Mouse (Mus musculus) stomach, embryonic 16.5 days (tissue): ENCODE results near the gene Lrcol1. TPM values are rescaled to one million over a fixed set of nuclear protein-coding genes. Genes with fewer than 3 reads are reported as not detected.

Experiments used
- ATAC-seq: fragments of 200-750 bp; cut with Nextera tagmentation; 2 replicates; pipeline ENCODE4 v1.8.0; 2017; ENCODE audit warnings: moderate number of reproducible peaks, moderate TSS enrichment; ENCODE audit not compliant: insufficient read depth, low FRiP score
- H3K27ac ChIP-seq: fragments of 300-500 bp; sonication (generic); 2 replicates; pipeline ENCODE4 v1.5.1; 2014; ENCODE audit warnings: low read length
- H3K27me3 ChIP-seq: fragments of 300-500 bp; sonication (generic); 2 replicates; pipeline ENCODE4 v1.6.1; 2014; ENCODE audit warnings: low read length, control low read depth, mixed read lengths; ENCODE audit not compliant: control insufficient read depth, insufficient read depth
- H3K36me3 ChIP-seq: fragments of 300-500 bp; sonication (generic); 2 replicates; pipeline ENCODE4 v1.6.1; 2014; ENCODE audit warnings: low read length; ENCODE audit not compliant: control insufficient read depth, insufficient read depth
- H3K4me1 ChIP-seq: fragments of 300-500 bp; sonication (generic); 2 replicates; pipeline ENCODE4 v1.6.1; 2014; ENCODE audit warnings: low read length, control low read depth, mixed read lengths; ENCODE audit not compliant: control insufficient read depth, insufficient read depth
- H3K4me2 ChIP-seq: fragments of 300-500 bp; sonication (generic); 2 replicates; pipeline ENCODE4 v1.6.1; 2014; ENCODE audit warnings: low read depth, low read length, mixed read lengths
- H3K4me3 ChIP-seq: fragments of 300-500 bp; sonication (generic); replicated peaks from 2 replicates; pipeline ENCODE4 v1.5.1; 2014; ENCODE audit warnings: mild to moderate bottlenecking, low read length
- H3K9ac ChIP-seq: fragments of 300-500 bp; sonication (generic); 2 replicates; pipeline ENCODE4 v1.6.1; 2014; ENCODE audit warnings: low read length
- H3K9me3 ChIP-seq: fragments of 300-500 bp; sonication (generic); replicated peaks from 2 replicates; pipeline ENCODE4 v1.6.1; 2016; ENCODE audit warnings: low read length, control low read depth; ENCODE audit not compliant: control insufficient read depth
- WGBS: fragments of 180-500 bp; shearing (Covaris S2); extraction: QIAGEN DNeasy Blood & Tissue Kit; methylation state at CpG from one replicate; pipeline ENCODE4 v1.1.7; 2014; 5-methylcytosine and 5-hydroxymethylcytosine counted together
- polyA plus RNA-seq: library from polyadenylated mRNA; unstranded; fragments of >200 nt; fragmentation: Nextera tagmentation; extraction: Ambion mirVana; gene quantifications from 2 replicates; pipeline ENCODE4 v1.2.1, GENCODE M21; 2015

The Lrcol1 gene
- polyA plus RNA-seq: not detected in 2 replicates

DNA sequence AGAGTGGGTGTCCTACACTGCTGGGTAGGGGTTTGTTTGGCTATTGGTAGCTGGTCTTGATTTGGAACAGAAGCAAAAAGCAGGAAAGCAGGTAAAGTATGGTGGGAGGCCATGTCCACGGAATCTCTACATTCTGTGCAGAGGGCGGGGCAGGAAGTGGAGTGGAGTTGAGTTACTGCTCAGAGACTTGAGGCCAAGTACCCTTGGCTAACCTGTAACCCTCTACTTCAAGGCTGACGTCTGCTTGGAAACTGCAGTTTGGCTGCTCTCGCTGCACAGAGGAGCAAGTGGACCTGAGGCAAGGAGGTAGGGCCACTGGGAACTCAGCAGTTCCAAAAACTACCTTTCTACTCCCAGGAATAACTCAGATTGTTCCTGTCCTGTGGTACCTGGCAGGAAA is at the start of gene Lrcol1:
Gene Lrcol1, plus strand, starts transcription at position 207 of the 400 bp plus-strand sequence.
- ATAC-seq: no peak
- 65% methylated on average over 4 of the region's 4 CpGs for WGBS
- no peaks in the 10 kb centered on the region for H3K9me3 ChIP-seq
- H3K27ac ChIP-seq: no peak within 1 kb of the TSS
- no peak within 1 kb of the TSS for H3K4me3 ChIP-seq
- no peak within 1 kb of the TSS for H3K4me2 ChIP-seq
- H3K36me3 ChIP-seq: no peaks in the 10 kb centered on the region
- peaks cover 15% of the 10 kb centered on the region for H3K27me3 ChIP-seq
- H3K4me1 ChIP-seq: peaks cover 4% of the 10 kb centered on the region; the same call in 1 of the 2 replicates
- no peak within 1 kb of the TSS for H3K9ac ChIP-seq

DNA sequence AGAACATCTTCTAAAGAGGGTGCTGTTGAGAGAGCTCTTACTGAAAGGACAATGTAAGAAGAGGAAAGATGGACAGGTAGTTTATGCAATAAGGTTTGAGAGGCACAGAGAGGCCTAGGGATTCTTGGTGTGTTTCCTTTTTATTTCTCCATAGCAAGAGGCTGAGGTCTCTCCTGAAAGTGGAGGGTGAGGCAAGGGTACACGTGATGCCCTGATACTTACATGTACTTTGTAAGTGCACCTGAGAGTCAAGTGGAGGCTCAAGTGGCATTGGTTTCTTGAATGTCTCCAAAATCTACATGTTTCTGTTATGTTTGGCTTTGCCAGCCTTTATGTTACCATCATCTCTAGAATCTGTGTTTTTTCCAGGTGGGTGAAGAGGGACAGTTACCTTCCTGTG is 47.9 kb upstream of the Lrcol1 start:
- no peaks in the 10 kb centered on the region for H3K27me3 ChIP-seq
- no peak overlapping the region for H3K27ac ChIP-seq
- H3K9ac ChIP-seq: no peak overlapping the region
- no peaks in the 10 kb centered on the region for H3K4me1 ChIP-seq
- H3K4me3 ChIP-seq: no peak overlapping the region
- no peak for ATAC-seq
- no peaks in the 10 kb centered on the region for H3K9me3 ChIP-seq
- H3K36me3 ChIP-seq: peaks cover 8% of the 10 kb centered on the region; the same call in 1 of the 2 replicates
- no peak overlapping the region for H3K4me2 ChIP-seq
- 92% methylated on average over 1 of the region's 1 CpGs for WGBS

DNA sequence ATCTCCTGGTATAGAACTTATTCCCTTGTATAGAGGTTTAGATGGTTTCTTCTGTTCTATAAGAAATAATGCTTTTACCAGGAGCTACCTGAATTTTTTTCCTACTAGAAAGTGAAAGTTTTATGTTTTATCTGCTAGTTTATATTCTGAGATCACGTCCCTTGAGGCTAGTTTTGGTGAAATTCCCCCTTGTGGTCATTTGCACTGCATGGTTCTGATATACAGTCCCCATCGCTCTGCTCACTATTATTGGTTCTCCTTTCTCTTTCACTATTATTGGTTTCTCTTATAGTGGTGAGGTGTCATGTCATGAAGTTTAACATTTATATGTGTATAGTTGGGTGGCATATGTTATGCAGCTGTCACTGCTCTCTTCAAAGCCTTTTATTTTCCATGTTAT is 43.9 kb upstream of the Lrcol1 start:
- H3K4me1 ChIP-seq: no peaks in the 10 kb centered on the region
- WGBS: 88% methylated on average over 2 of the region's 2 CpGs
- ATAC-seq: no peak
- no peak overlapping the region for H3K4me2 ChIP-seq
- peaks cover 3% of the 10 kb centered on the region; the same call in 1 of the 2 replicates for H3K36me3 ChIP-seq
- no peak overlapping the region for H3K27ac ChIP-seq
- H3K9me3 ChIP-seq: no peaks in the 10 kb centered on the region
- no peak overlapping the region for H3K9ac ChIP-seq
- H3K27me3 ChIP-seq: no peaks in the 10 kb centered on the region
- H3K4me3 ChIP-seq: no peak overlapping the region

DNA sequence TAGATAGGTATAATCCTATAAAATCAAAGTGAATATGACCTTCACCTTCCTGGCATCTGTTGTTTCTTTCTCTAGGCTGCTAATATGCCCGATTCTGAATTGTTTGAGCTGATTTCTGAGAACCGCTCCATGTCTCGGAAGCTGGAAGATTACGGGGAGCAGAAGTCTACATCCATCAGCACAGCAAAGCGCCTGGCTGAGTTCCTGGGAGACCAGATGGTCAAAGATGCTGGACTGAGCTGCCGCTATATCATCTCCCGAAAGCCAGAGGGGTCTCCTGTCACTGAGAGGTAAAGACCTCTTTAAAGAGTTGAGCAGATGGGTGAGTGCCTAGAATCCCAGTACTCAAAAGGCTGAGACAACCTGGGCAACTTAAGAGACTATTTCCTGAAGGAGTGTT is 35.7 kb upstream of the Lrcol1 start:
- Histone ChIP-seq H3K4me3 (no peak overlapping the region), H3K27me3 (no peaks in the 10 kb centered on the region), H3K4me1 (no peaks in the 10 kb centered on the region), H3K9me3 (no peaks in the 10 kb centered on the region), H3K4me2 (no peak overlapping the region), H3K27ac (no peak overlapping the region), H3K9ac (no peak overlapping the region), H3K36me3 (peaks cover 6% of the 10 kb centered on the region)
- ATAC-seq: no peak
- 90% methylated on average over 7 of the region's 7 CpGs for WGBS

DNA sequence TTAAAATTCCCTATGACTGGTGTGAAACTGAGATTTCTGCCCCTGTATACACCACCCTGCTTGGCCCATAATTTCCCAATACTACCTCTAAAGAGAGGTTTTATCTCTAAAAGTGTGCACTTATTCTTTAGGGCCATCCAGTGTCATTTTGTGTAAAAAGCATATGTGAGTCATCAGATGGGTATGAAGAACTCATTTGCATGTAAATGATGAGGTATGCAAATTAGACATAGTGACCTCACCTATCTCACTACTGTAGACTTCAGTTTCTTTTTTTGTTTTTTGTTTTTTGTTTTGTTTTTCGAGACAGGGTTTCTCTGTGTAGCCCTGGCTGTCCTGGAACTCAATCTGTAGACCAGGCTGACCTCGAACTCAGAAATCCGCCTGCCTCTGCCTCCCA is 31.4 kb upstream of the Lrcol1 start:
- ATAC-seq: no peak

DNA sequence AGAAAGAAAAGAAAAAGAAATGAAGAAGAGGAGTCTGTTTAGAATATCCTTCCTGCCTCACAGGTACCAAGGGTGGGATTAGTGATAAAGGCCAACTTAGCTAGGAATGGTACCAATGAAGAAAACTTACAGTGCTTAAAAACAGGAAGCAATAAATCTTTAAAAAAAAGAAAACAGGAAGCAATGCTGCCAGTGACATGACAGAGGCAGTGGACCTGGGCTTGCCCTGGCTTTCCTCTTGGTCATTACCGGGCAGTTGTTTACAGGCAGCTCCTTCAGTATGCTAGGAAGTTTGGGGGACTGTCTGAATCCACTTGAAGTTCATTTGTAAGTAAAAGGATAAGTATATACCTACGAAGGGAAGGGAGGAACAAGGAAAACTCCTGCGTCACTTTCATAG is 14.0 kb upstream of the Lrcol1 start:
- 76% methylated on average over 3 of the region's 3 CpGs for WGBS
- no peaks in the 10 kb centered on the region for H3K9me3 ChIP-seq
- H3K4me1 ChIP-seq: no peaks in the 10 kb centered on the region
- no peaks in the 10 kb centered on the region for H3K27me3 ChIP-seq
- H3K4me2 ChIP-seq: no peak overlapping the region
- H3K27ac ChIP-seq: no peak overlapping the region
- H3K4me3 ChIP-seq: no peak overlapping the region
- ATAC-seq: no peak
- H3K36me3 ChIP-seq: peaks cover 15% of the 10 kb centered on the region; the same call in 1 of the 2 replicates
- no peak overlapping the region for H3K9ac ChIP-seq

More for the DNA sequence above, 31.4 kb upstream of the Lrcol1 start:
- Histone ChIP-seq H3K27me3 (no peaks in the 10 kb centered on the region), H3K4me2 (no peak overlapping the region), H3K36me3 (peaks cover 8% of the 10 kb centered on the region; the same call in 1 of the 2 replicates), H3K4me1 (no peaks in the 10 kb centered on the region), H3K9me3 (no peaks in the 10 kb centered on the region), H3K27ac (no peak overlapping the region), H3K4me3 (no peak overlapping the region), H3K9ac (no peak overlapping the region)
- 93% methylated on average over 3 of the region's 3 CpGs for WGBS

DNA sequence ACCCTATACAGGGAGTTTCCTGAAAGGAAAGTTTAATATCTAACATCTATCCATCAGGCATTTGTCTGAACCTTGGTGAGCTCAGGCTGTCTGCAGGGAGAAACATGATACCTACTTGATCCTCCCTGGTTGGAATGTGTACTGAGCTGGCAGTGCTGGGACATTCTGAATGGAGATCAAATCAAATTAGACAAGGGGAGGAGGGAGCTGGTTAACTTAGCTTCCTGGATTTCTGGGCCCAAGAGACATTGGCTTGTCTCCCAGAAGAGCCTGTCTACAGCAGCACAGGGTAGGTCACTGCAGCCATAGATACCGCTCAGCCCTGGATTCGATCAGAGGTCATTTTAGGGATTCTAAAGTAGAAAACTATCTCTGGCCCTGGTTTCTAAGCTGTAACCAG is 5.7 kb upstream of the Lrcol1 start:
- H3K4me1 ChIP-seq: peaks cover 4% of the 10 kb centered on the region; the same call in 1 of the 2 replicates
- ATAC-seq: no peak
- H3K4me2 ChIP-seq: no peak overlapping the region
- H3K9me3 ChIP-seq: no peaks in the 10 kb centered on the region
- H3K27ac ChIP-seq: no peak overlapping the region
- WGBS: 74% methylated on average over 2 of the region's 2 CpGs
- 0 out of 2 replicates have a peak, but pooled peaks cover 7% of the 10 kb centered on the region for H3K36me3 ChIP-seq
- H3K27me3 ChIP-seq: peaks cover 15% of the 10 kb centered on the region
- no peak overlapping the region for H3K4me3 ChIP-seq
- no peak overlapping the region for H3K9ac ChIP-seq

DNA sequence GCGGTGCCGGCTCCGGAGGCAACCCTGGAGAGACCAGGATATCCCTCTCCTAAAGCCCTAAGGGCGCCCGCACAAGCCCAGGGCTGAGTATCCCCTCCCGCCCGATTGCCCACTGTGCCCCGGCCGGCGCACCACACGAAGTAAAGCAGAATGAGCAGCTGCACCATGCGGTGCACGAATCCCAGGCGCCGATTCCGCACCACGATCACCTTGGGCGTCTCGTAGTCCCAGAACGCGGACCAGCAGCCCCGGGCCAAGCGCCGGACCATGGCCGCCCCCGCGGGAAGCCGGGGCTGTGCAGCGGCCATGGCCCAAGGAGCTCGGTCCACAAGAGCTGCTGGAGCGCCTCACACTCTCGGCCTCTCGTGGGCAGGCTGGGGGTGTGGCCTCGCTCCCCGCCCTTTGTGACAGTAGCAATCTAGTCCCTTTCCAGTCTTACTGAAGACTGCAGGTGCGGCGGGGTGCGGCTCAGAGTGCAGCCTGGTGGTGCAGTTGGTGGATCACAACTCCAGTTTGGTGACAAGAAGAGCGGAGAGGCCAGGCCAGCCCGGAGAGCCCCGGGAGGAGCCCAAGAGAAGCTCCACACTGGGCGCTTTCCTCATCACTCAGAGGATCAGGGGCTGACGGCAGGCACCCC is 1.8 kb upstream of the Lrcol1 start, which contains the start of gene P2rx2:
Gene P2rx2, minus strand, starts transcription at position 565 of the 637 bp plus-strand sequence.
- WGBS: under 1% methylated on average over 43 of the region's 43 CpGs
- peaks cover 4% of the 10 kb centered on the region; the same call in 1 of the 2 replicates for H3K4me1 ChIP-seq
- peak within 1 kb of the TSS; percentile 52 for H3K4me3 ChIP-seq
- peak; percentile 66; the same call in 1 of the 2 replicates for ATAC-seq
- no peaks in the 10 kb centered on the region for H3K36me3 ChIP-seq
- H3K27ac ChIP-seq: no peak within 1 kb of the TSS
- peak within 1 kb of the TSS; percentile 65 for H3K9ac ChIP-seq
- no peaks in the 10 kb centered on the region for H3K9me3 ChIP-seq
- peaks cover 15% of the 10 kb centered on the region for H3K27me3 ChIP-seq
- peak within 1 kb of the TSS; percentile 94 for H3K4me2 ChIP-seq

DNA sequence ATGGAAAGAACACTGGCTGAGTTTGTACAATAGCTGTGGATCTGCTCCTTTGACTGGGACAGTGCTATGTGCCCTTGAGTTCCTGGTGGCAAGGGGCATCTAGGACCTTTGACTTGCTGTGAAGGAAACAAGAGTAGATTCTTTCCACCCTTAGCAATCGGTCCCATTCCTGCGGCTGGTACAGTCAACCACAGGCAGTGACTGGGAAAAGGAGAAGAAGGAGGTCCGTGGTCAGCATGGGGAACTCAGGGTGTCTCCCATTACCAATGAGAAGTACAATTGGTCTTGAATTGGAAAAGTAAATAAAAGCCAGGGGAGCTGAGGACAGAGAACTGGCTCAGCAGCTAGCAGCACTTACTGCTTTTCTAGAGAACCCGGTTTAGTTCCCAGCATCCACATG is 1.0 kb downstream of the Lrcol1 start:
- no peak for ATAC-seq
- no peaks in the 10 kb centered on the region for H3K36me3 ChIP-seq
- peaks cover 4% of the 10 kb centered on the region; the same call in 1 of the 2 replicates for H3K4me1 ChIP-seq
- no peak overlapping the region for H3K4me3 ChIP-seq
- H3K27me3 ChIP-seq: peaks cover 15% of the 10 kb centered on the region
- WGBS: 75% methylated on average over 4 of the region's 4 CpGs
- no peaks in the 10 kb centered on the region for H3K9me3 ChIP-seq
- no peak overlapping the region for H3K9ac ChIP-seq
- H3K4me2 ChIP-seq: no peak overlapping the region
- no peak overlapping the region for H3K27ac ChIP-seq
